Mouse (Mus musculus) ovary, postnatal 14 days (tissue): Measurements from ENCODE around the gene Gm10638.

Source experiments
- DNase-seq: peaks from one replicate; pipeline ENCODE4 v3.0.0; 2022; ENCODE audit warnings: low spot score

Gm10638 gene

GRCm38 (mm10) chr8:86745221-86745934 lies at the start of gene Gm10638, which contains the start of gene Siah1a:
Gene Gm10638, plus strand, starts transcription at chr8:86745699.
Gene Siah1a, minus strand, starts transcription at chr8:86745934.
- peak; percentile 54 for DNase-seq

DNA sequence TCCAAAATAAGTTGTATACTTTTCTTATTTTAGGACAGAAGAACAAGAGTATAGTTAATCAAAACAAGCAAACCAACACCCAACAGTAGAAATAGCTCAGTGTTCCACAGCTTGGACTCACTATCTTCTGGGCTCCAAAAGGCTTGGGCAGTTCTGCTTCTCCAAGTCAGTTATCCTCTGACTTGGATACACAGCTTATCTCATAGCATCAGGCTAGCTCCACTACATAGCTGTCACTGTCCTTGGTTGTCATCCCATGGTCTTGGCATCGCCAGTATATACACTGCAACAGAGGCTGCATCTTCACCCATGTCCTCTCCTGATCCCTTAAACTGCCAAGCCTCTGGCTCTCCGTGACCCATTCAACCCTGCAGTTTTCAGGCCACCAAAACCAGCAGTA lies 49.8 kb upstream of the Gm10638 start:
- DNase-seq, result no peak

- no peak for DNase-seq
These were observed 46.6 kb upstream of the Gm10638 start for GRCm38 (mm10) chr8:86698811-86699421.

- no peak for DNase-seq
These were observed 46.0 kb upstream of the Gm10638 start for GRCm38 (mm10) chr8:86699471-86699870.

DNA sequence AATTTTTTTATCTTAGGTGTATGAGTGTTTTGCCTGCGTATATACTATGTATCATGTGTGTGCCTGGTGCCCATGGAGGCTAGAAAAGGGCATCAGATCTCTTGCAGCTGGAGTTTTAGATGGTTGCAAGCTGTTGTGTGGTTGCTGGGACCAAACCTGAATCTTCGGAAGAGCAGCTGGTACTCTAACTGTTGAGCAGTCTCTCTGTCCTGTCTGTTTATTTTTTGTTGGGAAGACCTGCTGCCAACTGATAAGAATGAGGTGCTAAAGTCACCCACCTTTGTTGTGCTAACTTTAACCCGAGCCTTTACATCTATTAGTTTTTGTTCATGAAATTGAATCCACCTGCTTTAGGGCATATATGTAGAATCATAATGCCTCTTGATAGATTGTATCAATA lies 43.0 kb upstream of the Gm10638 start:
- no peak for DNase-seq

DNA sequence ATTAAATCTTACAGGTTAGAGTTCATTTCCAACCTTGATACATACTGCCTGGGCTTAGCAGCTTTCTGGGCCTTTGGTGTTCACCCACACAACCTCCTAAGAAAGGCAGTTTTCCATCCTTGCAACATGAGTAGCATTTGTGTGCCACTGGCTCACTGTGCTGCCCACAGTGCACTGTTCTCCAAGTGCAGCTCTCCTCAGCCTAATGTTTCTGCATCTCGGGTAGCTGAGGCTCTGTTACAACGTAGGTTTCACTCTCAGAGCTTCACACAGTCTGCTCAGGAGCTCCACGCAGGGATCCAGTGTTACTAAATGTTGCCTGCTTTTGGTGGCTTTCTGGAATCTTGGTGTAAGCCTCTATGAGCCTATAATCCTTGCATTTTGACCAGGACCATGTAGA lies 40.2 kb upstream of the Gm10638 start:
- no peak for DNase-seq

DNA sequence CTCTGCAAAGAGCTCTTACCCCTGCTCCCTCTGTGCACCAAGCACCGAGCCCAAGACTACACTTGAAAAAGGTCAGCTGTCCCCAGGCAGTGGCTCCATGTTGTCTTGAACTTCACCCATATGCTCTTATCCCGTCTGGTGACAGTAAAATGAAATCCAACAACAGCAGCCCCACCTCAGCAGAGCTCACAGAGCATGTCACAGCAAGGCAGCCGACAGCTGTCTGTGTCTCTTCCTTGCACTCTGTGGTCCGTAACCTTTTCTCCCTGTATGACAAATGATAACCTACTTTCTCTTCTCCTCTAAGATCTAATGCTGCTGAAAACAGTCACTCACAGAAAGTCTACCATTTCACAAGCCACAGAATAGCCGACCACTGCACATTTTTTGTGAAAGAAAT lies 38.7 kb upstream of the Gm10638 start:
- no peak for DNase-seq

- DNase-seq, result no peak
These were observed 37.6 kb upstream of the Gm10638 start for GRCm38 (mm10) chr8:86707873-86708272.

DNA sequence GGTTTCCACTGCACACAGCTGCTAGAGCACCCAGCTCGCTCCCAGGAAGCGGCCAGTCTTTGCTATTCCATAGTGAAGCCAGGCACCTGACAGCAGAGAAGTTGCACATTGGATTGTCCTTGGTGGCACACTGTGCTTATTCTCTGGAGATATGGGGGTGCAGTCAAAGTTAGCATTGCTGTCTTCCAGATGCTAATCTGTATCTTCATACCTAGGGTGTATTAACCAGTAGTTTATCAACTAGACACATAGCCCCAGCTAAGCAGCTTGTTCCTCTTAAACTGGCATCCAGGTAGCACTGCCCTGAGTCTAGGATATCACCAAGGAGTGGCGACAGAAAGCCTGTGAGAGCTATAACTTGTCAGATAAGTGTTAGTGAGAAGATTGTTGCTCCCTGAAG lies 32.9 kb upstream of the Gm10638 start:
- DNase-seq, result no peak

GRCm38 (mm10) chr8:86713407-86714188 lies 31.9 kb upstream of the Gm10638 start:
- DNase-seq, result no peak

DNA sequence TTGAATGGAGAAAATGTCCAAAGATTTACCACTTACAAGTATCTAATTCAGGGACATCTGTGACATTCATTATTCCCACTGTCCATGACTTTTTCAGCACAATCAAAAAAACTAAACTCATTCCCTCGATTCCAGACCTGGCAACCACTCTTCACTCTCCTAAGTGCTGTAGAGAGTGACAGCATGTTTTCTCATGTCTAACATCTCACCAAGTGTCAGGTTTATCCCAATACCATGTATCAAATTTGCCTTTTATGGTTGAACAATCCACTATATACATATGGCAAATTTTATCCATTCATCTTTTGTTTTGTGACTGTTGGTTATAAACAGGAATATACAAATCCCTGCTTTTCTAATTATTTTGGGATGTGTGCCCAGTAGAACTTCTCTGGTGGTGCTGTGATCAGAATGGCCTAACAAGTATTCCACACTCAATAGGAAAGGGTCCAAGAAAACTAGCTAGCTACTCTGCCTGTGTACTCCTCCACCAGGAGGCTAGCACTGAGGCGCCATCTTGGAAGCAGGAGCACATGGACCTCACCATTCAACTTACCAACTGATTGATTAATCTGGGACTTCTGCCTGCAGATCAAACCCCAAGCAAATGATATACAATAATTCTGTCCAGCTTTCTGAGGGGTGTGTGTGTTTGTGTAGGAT lies 27.0 kb upstream of the Gm10638 start:
- no peak for DNase-seq

GRCm38 (mm10) chr8:86719368-86719767 lies 26.1 kb upstream of the Gm10638 start:
- no peak for DNase-seq

DNA sequence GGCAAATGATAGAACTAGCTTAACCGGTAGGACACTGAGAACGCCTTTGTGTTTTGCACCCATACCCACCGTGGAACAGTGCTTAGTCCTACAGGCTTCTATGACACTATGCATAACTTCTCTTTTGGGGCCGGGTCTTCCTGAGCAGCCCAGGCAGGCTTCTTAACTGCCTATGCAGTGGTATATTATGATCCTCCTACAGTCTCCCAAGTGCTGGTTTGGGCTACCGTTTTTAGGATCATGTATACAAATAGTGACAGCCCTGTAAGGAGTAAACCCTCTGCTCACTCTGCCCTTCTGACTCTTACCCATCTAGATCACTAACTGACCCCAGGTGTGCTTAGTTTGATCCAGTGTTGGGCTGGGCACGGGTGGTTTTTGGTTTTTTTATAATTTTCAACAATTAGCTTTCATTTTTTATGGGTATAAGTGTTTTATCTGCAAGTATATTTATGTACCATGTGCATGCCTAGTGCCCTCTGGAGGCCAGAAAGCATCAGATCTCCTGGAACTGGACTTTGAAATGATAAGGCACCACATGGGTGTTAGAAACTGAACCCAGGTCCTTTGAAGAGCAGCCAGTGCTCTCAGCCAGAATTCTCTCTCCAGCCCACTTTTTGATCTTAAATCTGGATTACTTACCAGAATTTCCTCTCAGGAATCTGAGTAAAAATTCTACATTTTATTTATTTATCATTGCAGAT lies 24.6 kb upstream of the Gm10638 start:
- DNase-seq, result no peak

DNA sequence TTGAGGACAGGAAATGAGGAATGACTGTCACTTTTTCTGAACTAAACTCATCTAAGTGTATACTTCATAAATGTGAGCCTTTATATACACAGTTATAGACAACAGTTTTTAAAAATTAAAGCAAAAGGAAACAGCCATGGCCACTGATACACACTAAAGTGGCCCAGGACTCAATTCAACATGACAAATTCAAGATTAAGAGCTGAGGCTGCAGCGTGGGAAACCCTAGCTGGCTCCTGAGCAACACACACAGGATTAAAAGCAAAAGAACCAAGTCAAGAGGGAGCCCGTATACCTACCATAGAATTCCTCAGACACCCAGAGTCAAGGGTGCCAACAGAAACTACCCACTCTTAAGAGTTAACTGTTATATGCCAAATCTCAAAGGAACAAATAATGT lies 24.0 kb upstream of the Gm10638 start:
- DNase-seq, result no peak

DNA sequence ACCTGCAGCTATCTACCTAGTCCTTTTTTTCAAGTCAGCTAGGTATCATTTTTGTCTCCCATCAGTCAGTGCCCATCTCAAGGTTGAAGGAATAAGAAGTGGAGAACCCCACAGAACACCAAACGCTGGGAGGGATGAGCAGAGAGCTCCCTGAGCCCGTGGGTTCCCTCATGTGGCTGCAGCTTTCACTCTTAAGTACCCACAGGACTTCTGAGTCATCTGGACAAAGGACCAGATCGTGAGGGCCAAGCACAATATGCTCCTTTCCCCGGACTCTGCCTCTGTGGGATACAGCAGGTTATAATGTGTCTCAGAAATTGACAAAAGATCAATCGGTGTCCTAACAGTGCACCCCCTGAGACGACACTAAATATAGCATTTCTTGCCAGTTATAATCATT lies 18.5 kb upstream of the Gm10638 start:
- no peak for DNase-seq

GRCm38 (mm10) chr8:86728224-86728950 lies 17.1 kb upstream of the Gm10638 start:
- DNase-seq, result no peak

DNA sequence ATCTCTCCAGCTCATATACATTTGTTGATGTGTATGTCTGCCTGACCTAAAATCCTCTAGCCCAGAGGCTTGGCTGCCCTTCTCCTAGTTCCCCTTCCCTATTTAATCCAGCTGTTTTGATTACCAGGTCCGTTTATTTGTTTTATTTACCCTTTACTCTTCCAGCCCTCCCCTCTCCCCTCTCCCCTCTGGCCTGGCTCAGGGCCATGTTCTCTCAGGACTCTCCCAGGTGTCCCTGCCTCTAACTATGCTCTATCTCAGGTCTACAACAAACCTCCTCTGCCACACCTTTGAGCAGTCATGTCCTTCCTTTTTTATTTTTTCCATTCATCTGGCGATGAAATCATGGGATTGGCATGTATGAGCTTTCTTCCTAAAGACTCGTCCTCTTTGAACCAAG lies 15.2 kb upstream of the Gm10638 start:
- DNase-seq, result no peak

DNA sequence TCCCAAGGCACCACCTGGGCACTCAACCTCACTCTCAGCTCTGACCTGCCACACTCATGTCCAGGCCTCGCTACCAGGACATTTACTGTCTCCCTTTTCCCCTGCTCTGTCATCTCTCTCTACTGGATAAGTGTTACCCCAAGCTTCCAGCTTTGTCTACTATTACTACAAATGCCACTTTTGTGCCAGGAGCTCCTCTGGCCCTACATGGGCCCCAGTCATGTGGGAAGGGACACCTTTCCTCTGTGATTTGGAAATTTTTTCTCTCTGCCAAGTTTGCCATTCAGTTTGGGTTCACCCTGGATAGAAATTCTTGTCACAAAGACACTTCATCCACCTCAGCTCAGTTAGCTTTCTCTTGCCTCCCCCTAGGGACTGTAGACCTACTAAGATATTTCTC lies 14.6 kb upstream of the Gm10638 start:
- no peak for DNase-seq

- no peak for DNase-seq
These were observed 11.3 kb upstream of the Gm10638 start for GRCm38 (mm10) chr8:86734171-86734570.

GRCm38 (mm10) chr8:86734954-86735353 lies 10.5 kb upstream of the Gm10638 start:
- DNase-seq, result no peak

DNA sequence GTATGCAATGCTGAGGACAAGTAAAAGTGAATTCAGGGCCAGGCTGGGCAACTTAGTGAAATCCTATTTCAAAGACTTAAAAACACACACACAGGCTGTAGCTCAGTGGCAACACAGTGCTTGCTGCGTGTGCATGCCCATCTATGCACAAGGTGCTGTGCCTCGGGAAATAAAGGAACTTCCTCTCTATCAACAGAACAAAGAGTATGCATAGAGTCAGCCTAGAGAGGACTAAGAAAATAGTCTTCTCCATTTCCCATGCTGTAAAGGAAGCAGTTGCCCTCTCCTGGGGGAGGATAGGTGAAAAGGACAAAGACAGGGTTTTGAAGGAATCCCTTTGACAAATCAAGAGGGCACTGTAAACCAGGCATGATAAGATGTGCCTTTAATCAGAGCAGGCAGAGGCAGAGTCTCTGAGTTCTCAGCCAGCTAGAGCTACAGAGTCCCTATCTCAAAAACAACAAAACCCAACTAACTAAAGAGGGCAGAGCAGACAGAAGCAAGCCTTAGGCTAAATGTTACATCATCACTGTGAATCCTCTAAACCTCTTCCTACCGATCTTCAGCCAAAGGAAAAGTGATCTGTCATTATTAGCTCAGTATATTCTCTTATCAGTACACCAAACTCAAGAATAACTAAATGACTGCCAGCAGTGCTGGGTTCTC lies 9.9 kb upstream of the Gm10638 start:
- DNase-seq, result no peak
